Mouse (Mus musculus) macrophage (primary cell): Measurements from ENCODE around the gene Pard3. TPM values are rescaled to one million over a fixed set of nuclear protein-coding genes. Genes with fewer than 3 reads are reported as not detected.

Experiments
- H3K27ac ChIP-seq: fragments of 350-480 bp; formaldehyde crosslinking; 2 replicates; pipeline ENCODE4 v1.9.0; 2021
- H3K36me3 ChIP-seq: fragments of 350-480 bp; formaldehyde crosslinking; 2 replicates; pipeline ENCODE4 v1.9.0; 2021; ENCODE audit errors: inconsistent target
- H3K4me3 ChIP-seq: fragments of 350-480 bp; formaldehyde crosslinking; 2 replicates; pipeline ENCODE4 v1.9.0; 2021; ENCODE audit errors: inconsistent target
- H3K79me2 ChIP-seq: fragments of 350-480 bp; formaldehyde crosslinking; 2 replicates; pipeline ENCODE4 v1.9.0; 2021; ENCODE audit errors: inconsistent target
- WGBS: methylation state at CpG from one replicate; pipeline ENCODE4 v1.1.7; 2026; ENCODE audit warnings: inconsistent platforms; ENCODE audit not compliant: missing documents; 5-methylcytosine and 5-hydroxymethylcytosine counted together
- polyA plus RNA-seq: library from polyadenylated mRNA; stranded (reverse); fragments of 250-400 nt; gene quantifications from 3 replicates; pipeline ENCODE4 v1.2.4, GENCODE M21; 2018; ENCODE audit warnings: inconsistent platforms

Gene Pard3
- polyA plus RNA-seq, 1 experiment from 2014 or later = not detected

DNA sequence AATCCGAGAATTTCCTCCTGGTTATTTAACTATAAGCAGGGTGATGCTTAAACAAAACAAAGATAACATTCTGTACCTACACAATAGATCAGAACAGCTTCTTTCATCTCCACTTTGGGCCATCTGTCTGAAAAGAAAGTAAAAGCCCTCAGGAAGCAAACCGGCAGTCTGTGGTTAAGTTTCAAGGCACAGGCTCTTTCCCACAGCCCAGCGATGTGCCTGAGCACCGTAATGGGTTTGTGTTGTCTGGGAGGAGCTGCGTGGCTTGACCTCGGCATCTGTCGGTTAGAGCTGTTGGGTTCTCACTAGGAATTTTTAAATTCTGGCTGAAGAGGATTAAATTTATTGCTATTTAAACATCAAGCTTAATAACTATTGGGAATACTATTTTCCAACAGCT is 436.5 kb downstream of the Pard3 start:
- peak overlapping the region; percentile 24 for H3K4me3 ChIP-seq
- no peak overlapping the region for H3K27ac ChIP-seq
- H3K79me2 ChIP-seq = no peaks in the 10 kb centered on the region
- H3K36me3 ChIP-seq = no peaks in the 10 kb centered on the region
- WGBS = 8% methylated on average over 7 of the region's 7 CpGs

DNA sequence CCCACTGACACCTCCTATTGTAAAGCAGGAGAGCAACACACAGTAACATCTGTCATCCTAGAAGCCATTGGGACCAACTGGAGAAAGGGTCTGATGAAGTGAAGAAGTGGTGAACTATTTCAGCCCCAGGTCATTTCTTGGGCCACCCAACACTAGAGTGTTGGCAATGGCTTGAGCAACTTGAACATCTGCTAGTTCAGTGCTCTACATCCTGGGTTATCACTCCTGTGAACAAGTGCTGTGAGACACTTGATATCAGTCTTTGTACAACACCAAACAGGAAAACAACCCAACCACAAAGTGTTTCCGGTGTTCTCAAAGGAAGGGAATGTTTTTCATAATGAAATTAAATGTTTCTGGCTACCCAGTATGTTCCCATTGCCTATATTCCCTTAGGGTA is 438.1 kb downstream of the Pard3 start:
- Histone ChIP-seq H3K27ac (no peak overlapping the region), H3K79me2 (no peaks in the 10 kb centered on the region), H3K36me3 (no peaks in the 10 kb centered on the region), H3K4me3 (no peak overlapping the region)
- WGBS = 13% methylated on average over 1 of the region's 1 CpGs

DNA sequence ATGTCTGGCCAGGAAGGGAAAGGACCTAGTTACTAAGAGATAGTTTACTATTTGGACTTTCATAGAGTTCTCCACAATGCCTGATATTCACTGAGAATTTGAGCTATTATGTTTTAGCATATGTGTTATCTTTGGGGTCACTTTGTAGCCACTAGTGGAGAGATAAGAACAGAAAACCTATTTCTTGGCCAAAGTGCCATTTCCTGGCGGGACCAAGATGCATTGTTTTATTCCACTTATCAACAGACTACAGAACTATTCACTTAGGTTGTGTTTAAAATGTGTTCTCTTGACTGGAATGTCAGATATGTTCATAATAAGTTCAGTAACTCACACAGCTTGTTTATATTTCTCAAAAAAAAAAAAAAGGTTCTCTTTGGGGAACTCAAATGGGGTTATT is 441.6 kb downstream of the Pard3 start:
- Histone ChIP-seq H3K4me3 (no peak overlapping the region), H3K79me2 (no peaks in the 10 kb centered on the region), H3K36me3 (no peaks in the 10 kb centered on the region), H3K27ac (no peak overlapping the region)
- 100% methylated on average over 1 of the region's 1 CpGs for WGBS

DNA sequence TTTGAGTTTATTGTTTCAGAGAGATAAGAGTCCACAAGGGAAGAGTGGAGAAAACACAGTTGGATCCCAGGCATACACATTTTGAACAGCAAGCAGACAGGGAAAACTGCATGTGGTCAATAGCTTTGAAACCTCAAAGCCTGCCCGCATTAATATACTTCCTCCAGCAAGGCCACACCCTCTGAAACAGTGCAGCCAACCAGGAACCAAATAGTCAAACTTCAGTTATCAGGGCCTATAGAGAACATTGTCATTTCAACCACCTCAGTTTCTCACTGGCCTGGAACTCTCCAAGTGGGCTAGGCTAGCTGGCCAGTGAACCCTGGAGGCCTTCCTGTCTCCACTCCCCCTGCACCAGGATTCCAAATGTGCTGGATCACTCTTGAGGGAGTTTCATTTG is 442.6 kb downstream of the Pard3 start:
- no peaks in the 10 kb centered on the region for H3K79me2 ChIP-seq
- H3K4me3 ChIP-seq = no peak overlapping the region
- H3K27ac ChIP-seq = no peak overlapping the region
- 23% methylated on average over 1 of the region's 1 CpGs for WGBS
- H3K36me3 ChIP-seq = no peaks in the 10 kb centered on the region

DNA sequence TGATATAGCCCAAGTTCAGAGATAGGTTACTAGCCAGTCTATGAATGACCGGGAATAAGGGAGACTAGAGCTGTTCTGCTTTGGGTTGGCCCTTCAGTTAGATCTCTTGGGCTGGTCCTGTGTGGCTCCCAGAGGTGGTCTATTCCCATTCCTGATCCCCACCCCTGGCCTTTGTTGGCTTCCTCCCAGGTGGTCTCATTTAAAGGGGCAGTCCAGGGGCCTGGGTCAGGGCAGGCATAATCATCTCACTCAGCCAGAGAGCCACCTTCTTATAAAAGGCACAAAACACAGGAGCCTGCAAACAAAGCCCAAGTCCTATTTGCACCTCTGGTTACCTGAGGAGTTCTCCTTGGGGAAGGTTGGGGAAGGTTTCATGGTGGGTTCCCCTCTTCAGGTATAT is 447.6 kb downstream of the Pard3 start:
- Histone ChIP-seq H3K4me3 (no peak overlapping the region), H3K36me3 (no peaks in the 10 kb centered on the region), H3K79me2 (no peaks in the 10 kb centered on the region), H3K27ac (no peak overlapping the region)
- WGBS = 100% methylated on average over 1 of the region's 1 CpGs

DNA sequence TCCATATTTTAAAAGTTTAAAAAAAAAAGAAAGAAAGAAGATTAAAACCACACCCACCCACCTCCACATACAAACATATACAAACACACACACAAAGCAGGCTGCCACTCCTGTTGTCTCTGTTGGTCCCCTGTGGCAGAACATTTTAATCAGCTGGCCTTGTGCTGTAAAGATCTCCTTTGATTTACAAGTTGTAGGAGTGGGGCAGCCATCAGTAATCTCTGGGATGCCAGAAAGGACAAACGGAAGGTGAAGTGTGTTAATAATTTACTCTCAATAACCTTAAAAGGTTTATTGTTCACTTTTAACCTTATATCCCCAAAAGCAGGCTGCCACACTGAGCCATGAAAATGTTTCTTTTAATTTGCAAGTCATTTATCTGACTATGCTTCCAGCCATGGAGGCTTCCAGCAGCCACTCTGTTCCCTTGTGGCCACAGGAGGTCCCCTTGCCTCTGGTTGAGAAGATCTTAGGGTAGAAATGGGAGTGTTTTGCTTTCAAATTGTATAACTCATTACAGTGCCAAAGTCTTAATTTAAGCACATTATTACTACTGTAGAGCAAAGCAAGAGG is 448.4 kb downstream of the Pard3 start:
- Histone ChIP-seq H3K4me3 (no peak overlapping the region), H3K79me2 (no peaks in the 10 kb centered on the region), H3K27ac (no peak overlapping the region), H3K36me3 (no peaks in the 10 kb centered on the region)
- WGBS = 71% methylated on average over 1 of the region's 1 CpGs

DNA sequence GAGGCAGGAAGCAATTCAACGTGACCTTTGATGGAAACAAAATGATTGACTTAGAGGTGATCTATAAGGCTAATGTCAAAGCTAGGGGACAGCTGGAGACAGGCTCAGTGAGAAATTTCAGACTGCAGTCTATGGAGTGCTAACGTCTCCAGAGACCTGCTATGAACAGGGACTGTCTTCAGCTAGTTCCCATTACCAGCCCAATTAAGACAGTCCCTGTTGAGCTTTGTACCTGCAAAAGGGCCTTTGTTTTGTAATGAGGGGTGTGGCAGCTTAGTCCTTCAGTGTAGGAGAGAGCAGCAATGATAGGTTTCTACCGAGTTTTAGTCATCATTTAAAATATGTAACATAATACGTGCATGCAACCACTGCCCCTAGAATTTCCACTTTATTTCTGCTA is 448.9 kb downstream of the Pard3 start:
- H3K27ac ChIP-seq = no peak overlapping the region
- H3K4me3 ChIP-seq = no peak overlapping the region
- H3K79me2 ChIP-seq = no peaks in the 10 kb centered on the region
- H3K36me3 ChIP-seq = no peaks in the 10 kb centered on the region
- whole genome bisulfite sequencing = 88% methylated on average over 4 of the region's 4 CpGs

DNA sequence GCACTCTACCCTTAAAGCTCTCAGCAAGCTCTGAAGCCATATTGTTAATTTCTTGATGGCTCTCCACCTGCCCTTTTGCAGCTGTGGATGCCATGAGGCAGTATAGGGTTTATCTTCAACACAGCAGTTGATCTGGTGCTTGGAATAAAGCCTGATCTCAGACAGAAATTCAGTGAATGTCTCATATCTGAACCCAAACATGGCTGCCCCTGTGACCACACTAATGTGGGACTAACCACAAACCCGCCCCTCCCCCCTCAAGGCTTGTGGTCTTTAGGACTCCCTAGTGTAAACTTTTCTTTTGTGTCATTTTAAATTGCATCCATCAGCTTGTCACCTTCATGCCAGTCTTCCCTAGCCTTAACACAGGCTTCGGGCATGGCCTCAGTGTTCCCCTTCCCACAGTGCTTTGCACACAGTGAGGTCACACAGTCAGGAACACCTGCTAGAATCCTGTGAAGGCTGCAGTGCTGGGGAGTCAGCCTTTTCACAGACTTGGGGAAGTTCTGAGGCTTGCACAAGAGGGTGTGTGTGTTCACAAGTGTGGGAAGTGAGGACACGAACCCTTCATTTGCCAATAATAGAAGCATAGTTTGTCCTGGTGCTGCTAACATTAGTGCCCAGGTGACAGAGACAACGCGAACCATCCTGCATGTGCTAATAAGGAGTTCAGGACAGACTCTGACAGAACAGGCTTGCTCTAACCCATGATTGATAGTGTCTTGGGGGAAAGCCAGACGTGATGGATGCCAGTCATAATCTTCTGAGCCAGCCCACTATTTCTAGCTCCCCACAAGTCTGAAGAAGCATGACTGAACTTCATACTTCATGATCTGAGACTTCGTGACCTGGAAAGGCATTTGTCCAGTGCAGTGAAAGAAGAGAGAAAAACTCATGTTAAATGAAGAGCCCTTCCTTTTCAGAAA is 451.4 kb downstream of the Pard3 start:
- WGBS = 55% methylated on average over 7 of the region's 7 CpGs
- H3K4me3 ChIP-seq = no peak overlapping the region

DNA sequence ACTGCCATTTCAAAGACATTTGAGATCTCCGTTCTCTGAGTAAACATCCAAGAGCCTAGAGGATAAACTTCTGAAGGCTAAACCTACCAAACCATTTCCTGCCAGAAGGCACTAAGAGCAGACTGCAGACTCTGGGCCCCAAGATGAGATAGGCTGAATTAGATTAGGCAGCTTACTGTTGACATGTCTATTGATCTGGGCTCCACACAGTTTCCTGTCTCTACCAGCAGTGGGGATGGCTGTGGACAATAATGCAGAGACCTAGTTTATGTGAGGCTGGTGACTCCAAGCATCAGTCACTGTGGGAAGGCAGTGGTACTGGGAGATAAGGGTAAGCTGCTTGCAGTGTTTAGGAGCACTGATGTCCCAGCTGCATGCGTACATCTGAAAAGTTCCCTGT is 452.4 kb downstream of the Pard3 start:
- Histone ChIP-seq H3K4me3 (no peak overlapping the region), H3K27ac (no peak overlapping the region), H3K36me3 (no peaks in the 10 kb centered on the region), H3K79me2 (no peaks in the 10 kb centered on the region)
- WGBS = 83% methylated on average over 2 of the region's 2 CpGs

More for the DNA sequence above, 451.4 kb downstream of the Pard3 start:
- Histone ChIP-seq H3K79me2 (no peaks in the 10 kb centered on the region), H3K27ac (no peak overlapping the region), H3K36me3 (no peaks in the 10 kb centered on the region)

DNA sequence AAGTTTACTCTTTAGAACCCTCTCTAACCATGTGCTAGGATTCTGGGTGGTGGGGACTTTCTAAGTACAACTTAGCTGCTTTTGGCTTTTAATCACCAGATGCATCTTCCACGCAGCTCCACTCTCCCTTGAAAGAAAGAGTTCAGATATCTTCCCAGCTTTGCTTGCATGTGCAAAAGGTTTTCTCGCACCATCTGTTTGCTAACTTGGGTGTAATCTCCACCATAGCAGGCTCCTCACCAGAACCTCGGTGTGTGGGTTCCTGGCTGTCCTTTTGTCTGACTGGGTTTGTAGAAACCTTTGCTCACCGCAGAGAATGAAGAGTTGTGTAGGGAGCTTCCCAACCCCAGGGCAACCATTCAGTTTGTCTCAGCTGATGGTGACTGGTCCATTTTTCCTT is 462.0 kb downstream of the Pard3 start:
- Histone ChIP-seq H3K4me3 (no peak overlapping the region), H3K27ac (no peak overlapping the region), H3K36me3 (no peaks in the 10 kb centered on the region), H3K79me2 (no peaks in the 10 kb centered on the region)
- WGBS = 86% methylated on average over 4 of the region's 4 CpGs

DNA sequence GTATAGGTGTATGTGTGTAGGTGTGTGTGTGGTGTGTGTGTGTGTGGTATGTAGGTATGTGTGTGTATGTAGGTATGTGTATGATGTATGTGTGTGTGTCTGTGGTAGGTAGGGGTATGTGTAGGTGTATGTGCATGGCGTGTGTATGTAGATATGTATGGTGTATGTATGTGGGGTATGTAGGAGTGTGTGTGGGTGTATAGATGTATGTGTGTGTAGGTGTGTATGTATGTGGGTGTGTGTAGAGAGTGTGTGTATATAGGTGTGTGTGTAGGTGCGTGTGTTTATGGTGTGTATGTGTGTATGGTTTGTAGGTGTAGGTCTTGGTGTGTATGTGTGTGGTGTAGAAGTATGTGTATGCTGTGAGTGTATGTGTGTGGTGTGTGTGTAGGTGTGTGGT is 464.6 kb downstream of the Pard3 start:
- Histone ChIP-seq H3K79me2 (no peaks in the 10 kb centered on the region), H3K4me3 (no peak overlapping the region), H3K27ac (no peak overlapping the region), H3K36me3 (no peaks in the 10 kb centered on the region)
- 83% methylated on average over 2 of the region's 2 CpGs for WGBS

DNA sequence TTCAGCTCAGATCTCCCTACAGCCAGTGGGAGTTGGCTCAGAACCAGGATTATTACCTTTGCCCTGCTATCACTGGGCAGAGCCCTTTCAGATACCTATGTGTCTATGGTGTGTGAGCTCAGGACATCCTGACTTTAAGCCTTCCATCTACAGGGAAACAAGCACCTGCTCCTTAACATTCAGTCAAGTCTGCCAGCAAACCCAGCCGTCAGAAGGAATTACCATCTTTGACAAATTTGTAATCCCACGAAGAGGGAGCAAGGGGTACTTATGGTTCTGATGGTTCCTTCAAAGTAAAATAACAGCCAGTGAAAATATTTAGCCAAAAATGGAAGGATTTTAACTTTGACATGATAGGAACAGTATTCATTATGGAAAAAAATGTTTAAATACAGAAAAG is 466.1 kb downstream of the Pard3 start:
- Histone ChIP-seq H3K27ac (no peak overlapping the region), H3K36me3 (no peaks in the 10 kb centered on the region), H3K79me2 (no peaks in the 10 kb centered on the region), H3K4me3 (no peak overlapping the region)
- 97% methylated on average over 2 of the region's 2 CpGs for WGBS

DNA sequence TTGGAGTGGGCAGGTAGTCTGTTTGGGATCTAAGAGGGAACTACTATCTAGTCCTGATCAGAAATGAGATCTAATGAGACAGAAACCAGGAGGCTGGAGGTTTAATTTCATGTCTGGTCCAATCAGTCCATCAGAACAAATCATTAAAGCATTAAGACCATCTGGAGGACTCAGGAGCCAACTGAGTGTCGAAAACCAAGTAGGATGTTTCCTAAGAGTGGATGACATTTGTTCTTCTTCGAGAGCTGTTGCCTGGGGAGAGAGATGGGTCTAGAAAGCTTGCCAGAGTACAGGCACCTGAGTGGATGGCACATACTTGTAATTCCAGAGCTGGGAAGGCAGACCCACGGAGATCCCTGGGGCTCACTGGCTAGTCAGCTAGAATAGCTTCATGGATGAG is 468.2 kb downstream of the Pard3 start:
- Histone ChIP-seq H3K36me3 (no peaks in the 10 kb centered on the region), H3K4me3 (no peak overlapping the region), H3K79me2 (no peaks in the 10 kb centered on the region), H3K27ac (no peak overlapping the region)
- WGBS = 91% methylated on average over 3 of the region's 3 CpGs

DNA sequence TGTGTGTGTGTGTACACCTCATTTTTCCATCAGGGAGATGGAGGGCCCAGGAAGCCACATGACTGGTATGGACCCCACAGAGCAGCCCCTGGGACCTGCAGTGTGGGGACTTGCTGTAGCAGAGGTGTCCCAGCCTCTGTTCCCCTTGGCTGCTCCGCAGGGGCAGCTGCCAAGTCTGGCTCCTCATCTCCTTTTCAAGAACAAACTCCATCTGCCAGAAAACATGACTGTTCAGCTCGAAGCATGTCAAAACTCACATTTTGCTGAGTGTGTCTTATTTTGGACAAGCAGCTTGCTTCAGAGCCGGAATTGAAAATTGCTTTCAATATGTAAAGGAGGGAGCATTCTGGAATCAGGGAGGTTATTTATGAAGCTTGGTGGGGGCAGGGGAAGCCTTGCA is 471.1 kb downstream of the Pard3 start:
- Histone ChIP-seq H3K4me3 (no peak overlapping the region), H3K27ac (no peak overlapping the region), H3K79me2 (no peaks in the 10 kb centered on the region), H3K36me3 (no peaks in the 10 kb centered on the region)
- 97% methylated on average over 3 of the region's 3 CpGs for WGBS

DNA sequence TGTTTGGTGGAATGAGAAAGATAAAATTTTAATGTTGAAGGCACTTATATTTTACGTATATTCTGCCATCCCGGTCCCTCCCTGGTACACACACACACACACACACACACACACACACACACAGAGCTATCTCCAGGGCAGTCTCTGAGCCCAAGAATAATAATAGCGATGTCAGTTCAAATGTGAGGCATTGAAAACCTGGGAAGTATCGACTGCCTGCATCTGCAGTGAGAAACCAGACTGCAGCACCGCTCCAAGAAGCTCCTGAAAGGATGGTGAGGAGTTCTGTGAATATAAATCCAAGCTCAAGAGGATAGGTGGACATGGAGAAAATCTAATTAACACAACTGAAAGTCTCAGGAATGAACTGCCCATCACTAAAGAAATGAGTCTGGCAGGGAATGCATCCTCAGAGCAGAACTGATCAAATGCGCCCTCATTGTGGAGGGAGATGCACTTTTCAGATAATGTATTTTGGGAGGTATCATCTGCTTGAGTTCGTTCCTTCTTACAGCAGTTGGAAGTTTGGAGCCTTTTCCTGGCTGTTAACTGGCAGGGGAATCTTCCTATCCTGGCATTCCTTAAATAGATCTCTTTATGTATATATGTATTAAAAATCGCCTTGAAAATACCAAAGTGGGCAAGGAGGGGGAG is 471.6 kb downstream of the Pard3 start:
- Histone ChIP-seq H3K36me3 (no peaks in the 10 kb centered on the region), H3K4me3 (no peak overlapping the region), H3K27ac (no peak overlapping the region), H3K79me2 (no peaks in the 10 kb centered on the region)
- 95% methylated on average over 8 of the region's 8 CpGs for WGBS
